Mouse (Mus musculus) kidney, postnatal 4 days (tissue): ENCODE measurements around the gene Crybb1.

Experiments used
- DNase-seq, 2 experiments: peaks; one replicate each; pipeline ENCODE4 v3.0.0; 2021; ENCODE audit warnings: mixed read lengths in 2 of 2

Gene Crybb1

GRCm38 (mm10) chr5:112266011-112266777 is 10.6 kb downstream of the Crybb1 start:
- DNase-seq, result no peak

- no peak for DNase-seq
Measured at GRCm38 (mm10) chr5:112270764-112271541, 15.3 kb downstream of the Crybb1 start.

- DNase-seq, result no peak
Measured at GRCm38 (mm10) chr5:112272934-112273333, 17.3 kb downstream of the Crybb1 start.

- DNase-seq, result no peak
Measured at GRCm38 (mm10) chr5:112273746-112274463, 18.3 kb downstream of the Crybb1 start.

- DNase-seq, result no peak
Measured at GRCm38 (mm10) chr5:112275021-112275804, 19.6 kb downstream of the Crybb1 start.

- DNase-seq, result peak; percentile 100
Measured at GRCm38 (mm10) chr5:112276267-112276873, 20.8 kb downstream of the Crybb1 start, which contains the start of gene Tpst2. Tpst2 (plus strand) TSS chr5:112276691.

- DNase-seq, result no peak
Measured at GRCm38 (mm10) chr5:112276907-112277348, 21.3 kb downstream of the Crybb1 start.

- DNase-seq, result no peak
Measured at GRCm38 (mm10) chr5:112277906-112278470, 22.4 kb downstream of the Crybb1 start.

- peak in 1 of 2 experiments; percentile 2 for DNase-seq
Measured at GRCm38 (mm10) chr5:112279181-112280021, 23.8 kb downstream of the Crybb1 start.

- DNase-seq, result no peak
Measured at GRCm38 (mm10) chr5:112280151-112280550, 24.5 kb downstream of the Crybb1 start.

GRCm38 (mm10) chr5:112280863-112281660 is 25.4 kb downstream of the Crybb1 start:
- DNase-seq, result peak in 1 of 2 experiments; percentile 7

- DNase-seq, result no peak
Measured at GRCm38 (mm10) chr5:112281676-112282075, 26.1 kb downstream of the Crybb1 start.

- peak in 1 of 2 experiments; percentile 22 for DNase-seq
Measured at GRCm38 (mm10) chr5:112282123-112282779, 26.6 kb downstream of the Crybb1 start.

- DNase-seq, result no peak
Measured at GRCm38 (mm10) chr5:112282780-112283482, 27.3 kb downstream of the Crybb1 start.

GRCm38 (mm10) chr5:112283543-112284202 is 28.1 kb downstream of the Crybb1 start:
- peak in 1 of 2 experiments; percentile 54 for DNase-seq

GRCm38 (mm10) chr5:112284203-112284582 is 28.6 kb downstream of the Crybb1 start:
- DNase-seq, result peak in 1 of 2 experiments; percentile 10

- DNase-seq, result no peak
Measured at GRCm38 (mm10) chr5:112285548-112286085, 30.0 kb downstream of the Crybb1 start.

- no peak for DNase-seq
Measured at GRCm38 (mm10) chr5:112286608-112286983, 31.0 kb downstream of the Crybb1 start.
